Mouse (Mus musculus): Measurements from ENCODE around the gene Iqsec1.

The Iqsec1 gene

GRCm38 (mm10) chr6:90988648-90989317, at the start of gene Iqsec1:
TSS of gene Iqsec1 (minus strand) at chr6:90988685.
- DNase-seq (ENCODE audit: low spot score): peak; percentile 53

- no peak for DNase-seq (ENCODE audit: low spot score)
Measured at GRCm38 (mm10) chr6:91028256-91028655, 39.8 kb upstream of the Iqsec1 start.

- DNase-seq (ENCODE audit: low spot score): no peak
Measured at GRCm38 (mm10) chr6:91020810-91021209, 32.3 kb upstream of the Iqsec1 start.

DNA sequence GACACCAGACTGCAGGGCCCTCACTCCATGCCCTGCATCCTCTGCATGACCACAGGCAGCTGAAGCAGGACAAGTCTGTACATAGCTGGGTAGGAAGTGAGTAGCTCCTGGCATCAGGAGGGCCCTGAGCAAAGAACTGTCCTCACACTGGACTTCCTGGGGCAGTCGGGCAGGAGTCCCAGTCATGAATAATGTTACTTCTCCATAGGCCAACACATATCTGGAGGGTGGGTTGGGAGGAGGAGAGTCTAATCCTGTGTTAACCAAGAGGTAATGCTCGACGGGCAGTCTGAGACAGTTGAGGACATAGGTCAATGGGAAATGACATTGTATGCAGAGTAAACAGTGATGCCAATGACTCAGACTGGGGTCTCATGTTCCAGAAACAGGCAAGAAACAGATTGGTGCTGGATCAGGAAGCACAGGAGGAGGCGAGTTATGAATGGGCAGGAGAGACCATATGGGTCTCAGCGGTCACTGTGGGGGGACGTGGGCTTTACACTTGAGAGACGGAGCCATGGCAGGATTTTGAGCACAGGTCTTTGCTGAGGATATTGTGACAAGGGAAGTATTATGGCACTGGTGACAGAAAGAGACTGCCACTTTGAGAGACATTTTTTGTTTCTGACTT, 28.2 kb upstream of the Iqsec1 start:
- DNase-seq (ENCODE audit: low spot score): no peak

GRCm38 (mm10) chr6:91014198-91014958, 25.9 kb upstream of the Iqsec1 start:
- DNase-seq (ENCODE audit: low spot score): no peak

DNA sequence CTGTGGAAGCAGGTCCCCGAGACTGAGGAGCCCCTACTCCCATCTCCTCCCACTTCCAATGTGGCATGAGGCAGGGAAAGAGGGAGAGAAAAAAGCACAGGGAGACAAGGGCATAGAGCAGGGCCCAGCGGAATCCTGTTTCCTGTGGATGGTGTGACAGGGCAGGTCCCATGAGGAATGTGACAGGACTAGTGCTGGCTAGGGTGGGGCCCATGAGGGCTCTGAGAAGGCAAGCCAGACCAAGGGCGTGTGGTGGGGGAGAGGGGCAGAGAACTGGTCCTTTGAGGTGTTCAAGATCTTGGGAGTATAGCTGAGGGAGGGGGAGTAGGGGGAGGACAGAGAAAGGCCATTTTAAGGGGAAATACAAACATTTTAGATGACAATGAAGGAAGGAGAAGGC, 24.0 kb upstream of the Iqsec1 start:
- no peak for DNase-seq (ENCODE audit: low spot score)

- no peak for DNase-seq (ENCODE audit: low spot score)
Measured at GRCm38 (mm10) chr6:91011568-91011967, 23.1 kb upstream of the Iqsec1 start.

DNA sequence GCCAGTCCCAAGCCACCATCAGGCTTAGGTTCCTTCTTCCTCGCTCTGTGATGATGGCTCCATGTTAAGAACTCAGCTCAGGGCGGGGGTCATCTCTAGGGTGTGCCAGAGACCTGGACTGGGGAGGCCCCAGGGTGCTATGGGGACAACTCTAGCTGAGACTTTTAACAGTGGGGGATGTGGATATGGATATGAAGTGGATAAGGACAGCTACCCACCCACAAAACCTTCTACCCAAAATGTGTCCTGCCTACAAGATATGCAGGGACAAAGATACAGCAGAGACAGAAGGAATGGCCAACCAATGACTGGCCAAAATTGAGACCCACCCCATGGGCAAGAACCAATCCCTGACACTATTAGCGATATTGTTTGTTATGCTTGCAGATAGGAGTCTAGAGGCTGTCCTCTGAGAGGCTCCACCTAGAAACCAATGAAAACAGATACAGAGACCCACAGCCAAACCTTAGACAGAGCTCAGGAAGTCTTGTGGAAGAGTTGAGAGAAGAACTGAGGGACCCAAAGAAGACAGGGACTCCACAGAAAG, 19.9 kb upstream of the Iqsec1 start:
- DNase-seq (ENCODE audit: low spot score): no peak

DNA sequence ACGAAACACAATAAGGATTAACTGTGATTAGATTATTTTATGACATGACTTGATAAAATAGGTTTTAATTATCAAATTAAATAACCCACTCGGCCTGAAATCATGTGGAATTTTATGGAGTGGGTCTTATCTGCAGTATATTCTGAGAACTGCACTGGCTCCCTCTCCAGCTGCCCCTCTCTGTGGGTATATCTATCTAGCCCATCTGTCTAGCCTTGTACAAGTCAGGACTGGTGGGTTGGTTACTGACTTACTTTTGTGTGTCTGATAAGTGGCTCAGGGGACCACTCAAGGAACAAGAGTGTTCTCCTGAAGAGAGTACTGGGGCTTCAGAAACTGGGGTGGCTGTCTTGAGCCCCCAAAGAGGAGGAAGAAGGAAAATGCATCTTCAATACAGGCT, 18.7 kb upstream of the Iqsec1 start:
- no peak for DNase-seq (ENCODE audit: low spot score)

DNA sequence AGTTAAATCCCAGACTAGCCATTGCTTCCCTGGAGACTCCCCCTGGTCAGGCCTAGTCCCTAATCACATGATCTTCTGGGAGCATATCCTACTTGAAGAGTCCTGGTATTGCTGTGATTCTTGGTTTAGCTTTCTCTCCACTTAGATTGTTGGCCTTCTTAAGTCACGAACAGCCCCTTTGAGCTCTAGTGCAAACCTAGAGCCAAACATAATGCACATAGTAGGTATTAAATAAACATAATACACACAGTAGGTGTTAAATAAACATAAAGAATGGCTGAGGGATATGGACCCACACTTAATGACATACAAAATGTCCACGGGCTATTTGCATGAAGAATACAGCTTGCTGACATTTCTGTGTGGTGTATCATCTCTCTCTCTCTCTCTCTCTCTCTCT, 15.7 kb upstream of the Iqsec1 start:
- DNase-seq (ENCODE audit: low spot score): no peak

DNA sequence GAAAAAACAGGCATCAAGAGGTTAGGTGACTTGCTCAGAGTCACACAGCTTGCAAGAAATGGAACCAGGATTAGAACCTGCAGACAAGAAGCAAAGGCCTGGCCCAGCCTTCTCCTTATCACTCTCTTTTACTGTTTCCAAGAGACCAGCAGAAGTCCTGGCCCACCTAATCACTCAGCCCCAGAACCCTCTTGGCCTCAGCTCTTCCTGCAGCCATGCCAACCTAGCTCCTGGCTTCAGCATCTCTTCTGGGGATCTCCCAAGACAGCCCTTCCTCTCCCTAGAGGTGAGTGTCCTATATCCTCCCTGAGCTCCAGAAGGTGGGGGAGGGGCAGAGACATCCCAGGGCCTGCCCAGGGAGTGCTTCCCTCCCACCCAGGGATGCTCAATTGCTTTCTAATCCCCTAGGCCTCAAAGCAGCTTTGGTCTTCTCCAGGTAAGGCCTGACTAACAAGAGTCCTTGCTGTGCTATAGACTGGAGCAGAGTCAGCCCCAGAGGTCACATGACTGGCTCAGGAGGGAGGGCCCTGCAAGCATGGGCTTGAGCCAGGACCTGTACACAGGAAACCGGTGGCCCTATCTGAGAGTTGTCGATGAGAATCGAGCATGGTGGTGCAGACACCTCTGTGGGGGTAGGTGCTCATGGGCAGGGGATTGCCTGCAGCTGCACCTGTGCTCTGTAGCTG, 15.0 kb upstream of the Iqsec1 start:
- no peak for DNase-seq (ENCODE audit: low spot score)

DNA sequence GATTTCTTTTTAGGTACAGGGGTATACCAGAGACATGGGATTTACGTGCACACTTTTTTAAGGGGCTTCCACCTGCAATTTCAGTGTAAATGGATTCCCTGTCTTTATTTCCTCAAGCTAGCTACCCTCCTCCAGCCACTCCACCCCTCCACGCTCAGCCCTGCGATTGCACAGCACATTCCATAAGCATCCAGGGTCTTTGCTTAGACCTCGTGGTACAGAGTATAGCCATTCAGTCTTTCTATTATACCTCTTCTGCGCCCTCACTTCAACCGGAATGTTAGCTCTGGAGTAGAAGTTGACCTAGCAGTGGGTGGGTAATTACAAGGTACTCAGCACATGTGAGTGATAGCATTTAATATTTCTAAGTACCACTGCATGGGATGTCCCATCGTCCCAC, 13.1 kb upstream of the Iqsec1 start:
- no peak for DNase-seq (ENCODE audit: low spot score)

DNA sequence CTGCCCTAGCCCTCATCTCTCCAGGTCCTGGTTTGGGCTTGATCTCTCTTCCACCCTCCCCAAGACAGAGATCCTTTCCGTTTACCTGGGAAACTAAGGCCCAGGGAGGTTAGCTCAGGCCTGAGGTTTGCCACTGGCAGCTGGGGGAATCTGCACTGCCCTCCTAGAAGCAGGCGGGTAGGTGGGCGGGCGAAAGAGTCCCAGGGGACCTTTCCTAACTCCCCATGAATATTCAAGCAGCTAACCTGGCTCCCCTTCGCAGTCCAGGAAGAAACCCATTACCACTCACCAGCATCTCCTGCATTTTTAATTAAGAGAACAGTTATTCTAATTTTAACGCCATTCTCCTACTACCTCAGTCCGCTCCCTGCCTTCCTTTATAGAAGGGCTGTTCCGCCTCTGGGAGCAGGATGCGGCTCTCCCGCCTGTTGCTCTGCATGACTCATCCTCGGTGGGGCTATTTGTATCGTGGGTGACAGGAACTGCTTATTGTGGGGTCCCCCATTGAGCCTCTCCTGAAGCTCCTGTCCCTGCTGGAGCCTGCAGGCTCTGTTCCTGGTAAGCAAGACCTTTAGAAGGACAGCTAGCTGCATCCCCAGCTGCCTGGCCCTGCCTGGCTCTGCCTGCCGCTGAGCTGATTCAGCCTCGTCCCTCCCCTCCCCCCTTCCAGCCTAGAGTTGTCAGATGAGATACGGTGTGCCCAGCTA, 12.5 kb upstream of the Iqsec1 start:
- DNase-seq (ENCODE audit: low spot score): no peak

GRCm38 (mm10) chr6:90999176-90999575, 10.7 kb upstream of the Iqsec1 start:
- DNase-seq (ENCODE audit: low spot score): no peak

DNA sequence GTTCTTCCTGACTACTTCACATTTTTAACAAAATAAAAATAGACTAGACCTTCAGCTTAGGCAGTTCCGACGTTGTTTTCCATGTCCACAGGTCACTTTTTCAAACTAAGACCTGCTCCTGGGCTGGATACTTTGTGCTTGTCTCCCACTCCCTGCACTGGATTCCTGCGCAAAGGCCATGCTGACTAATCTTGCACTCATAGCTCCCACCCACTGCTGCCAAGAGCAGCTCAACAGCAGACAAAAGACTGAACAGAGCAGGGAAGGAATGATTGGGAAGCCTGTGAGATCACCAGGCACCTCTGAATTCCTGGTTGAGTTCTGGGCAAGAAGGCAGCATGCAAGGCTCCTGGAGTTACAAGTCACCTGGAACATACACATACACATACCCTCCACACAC, 8.5 kb upstream of the Iqsec1 start:
- DNase-seq (ENCODE audit: low spot score): no peak

GRCm38 (mm10) chr6:90996181-90996580, 7.7 kb upstream of the Iqsec1 start:
- DNase-seq (ENCODE audit: low spot score): no peak

DNA sequence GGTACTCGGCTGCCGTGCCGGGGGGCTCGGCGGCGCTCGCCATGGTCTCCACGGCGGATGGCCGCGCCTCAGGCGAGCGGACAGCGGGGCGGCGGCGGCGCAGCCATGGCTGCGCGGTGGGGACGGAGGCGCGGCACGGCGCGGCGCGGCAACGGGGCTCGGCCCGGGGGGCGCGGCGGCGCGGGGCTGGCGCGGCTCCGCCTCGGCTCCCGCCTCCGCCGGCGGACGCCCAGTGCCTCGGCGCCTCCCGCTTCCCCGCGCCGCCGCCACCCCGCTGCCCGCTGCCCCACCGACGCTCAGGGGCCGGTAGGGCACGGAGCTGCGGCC, 223 bp downstream of the Iqsec1 start:
- DNase-seq (ENCODE audit: low spot score): no peak

DNA sequence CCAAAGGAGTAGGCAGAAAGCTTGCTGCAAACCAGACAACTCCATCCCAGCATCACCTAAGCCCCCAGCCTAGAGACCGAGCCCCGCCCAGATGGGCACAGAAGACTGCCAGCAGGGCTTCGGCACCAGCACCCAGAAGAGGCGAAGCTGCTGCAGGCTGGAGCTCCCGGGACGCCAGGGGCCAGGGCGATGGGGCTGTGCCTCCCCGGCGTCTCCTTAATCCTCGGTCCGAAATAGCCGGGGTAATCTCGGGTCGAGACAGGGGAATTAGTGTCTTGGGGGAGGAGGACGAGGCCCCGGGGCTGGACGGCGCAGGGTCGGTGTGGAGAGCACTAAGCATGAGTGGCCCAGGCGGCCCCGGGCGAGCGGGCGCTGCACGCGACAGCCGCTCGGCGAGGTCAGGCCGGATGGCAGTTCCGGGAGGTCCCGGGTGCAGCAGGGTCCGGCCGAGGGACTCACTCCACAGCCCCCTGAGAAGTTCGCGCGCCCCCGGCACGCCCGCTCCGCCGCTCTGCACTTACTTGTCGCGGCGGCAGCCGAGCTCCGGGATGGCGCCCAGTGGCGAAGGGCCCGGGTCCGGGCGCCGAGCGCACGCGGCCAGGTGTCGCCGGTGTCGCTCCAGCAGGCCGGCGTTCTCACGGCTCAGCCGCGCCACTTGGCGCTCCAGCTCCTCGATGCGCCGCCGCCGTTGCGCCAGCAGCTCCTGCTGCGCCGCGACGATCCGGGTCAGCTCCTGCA, 755 bp downstream of the Iqsec1 start:
- DNase-seq (ENCODE audit: low spot score): peak; percentile 14

GRCm38 (mm10) chr6:90984101-90984500, 4.4 kb downstream of the Iqsec1 start:
- DNase-seq (ENCODE audit: low spot score): no peak

DNA sequence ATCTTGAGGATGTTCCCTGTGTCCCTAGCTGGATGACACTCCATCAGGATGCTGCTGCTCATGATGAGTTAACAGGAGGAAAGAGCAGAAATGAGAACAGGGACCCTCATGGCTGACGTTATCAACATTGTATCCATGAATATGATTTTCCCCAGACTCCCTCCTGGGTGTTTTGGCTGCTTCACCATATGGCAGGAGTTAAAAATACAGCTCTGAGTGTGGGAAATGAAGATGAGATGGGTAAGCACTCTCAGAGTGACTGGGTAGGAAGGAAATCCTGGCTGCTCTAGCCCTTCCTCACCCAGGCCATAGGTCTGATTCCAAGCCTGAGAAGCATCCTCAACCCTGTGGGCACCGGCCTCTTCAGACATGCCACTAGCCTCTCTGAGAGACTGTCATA, 14.2 kb downstream of the Iqsec1 start:
- DNase-seq (ENCODE audit: low spot score): no peak

GRCm38 (mm10) chr6:90969341-90969871, 19.1 kb downstream of the Iqsec1 start:
- no peak for DNase-seq (ENCODE audit: low spot score)

Data from ovary, postnatal 10 days (tissue).